Mouse (Mus musculus): ENCODE data around the gene Tmem79. TPM values are rescaled to one million over a fixed set of nuclear protein-coding genes. Genes with fewer than 3 reads are reported as not detected.
"Not testable (repeated sequence)": the region's sequence is repeated elsewhere in the genome, so short reads cannot be mapped to it uniquely, and the experiment has no call there.

The Tmem79 gene
- 1 to 10 TPM; 3.1 to 3.9 TPM for total RNA-seq (2021)
- long read RNA-seq, experiment 1, partial matches to known transcripts, result 0 of 7 reads
- long read RNA-seq, experiment 1, other reads (novel, unspliced or antisense), result 7 of 7 reads
- long read RNA-seq, experiment 2, partial matches to known transcripts, result 0 of 9 reads
- long read RNA-seq, experiment 2, other reads (novel, unspliced or antisense), result 9 of 9 reads

- DNase-seq (ENCODE audit: low spot score), result peak; percentile 97
Observed at GRCm38 (mm10) chr3:88336058-88337013, at the start of gene Tmem79, which contains the start of gene Smg5. Gene Tmem79 (minus strand): TSS chr3:88336148. Gene Smg5 (plus strand): TSS chr3:88336260.

DNA sequence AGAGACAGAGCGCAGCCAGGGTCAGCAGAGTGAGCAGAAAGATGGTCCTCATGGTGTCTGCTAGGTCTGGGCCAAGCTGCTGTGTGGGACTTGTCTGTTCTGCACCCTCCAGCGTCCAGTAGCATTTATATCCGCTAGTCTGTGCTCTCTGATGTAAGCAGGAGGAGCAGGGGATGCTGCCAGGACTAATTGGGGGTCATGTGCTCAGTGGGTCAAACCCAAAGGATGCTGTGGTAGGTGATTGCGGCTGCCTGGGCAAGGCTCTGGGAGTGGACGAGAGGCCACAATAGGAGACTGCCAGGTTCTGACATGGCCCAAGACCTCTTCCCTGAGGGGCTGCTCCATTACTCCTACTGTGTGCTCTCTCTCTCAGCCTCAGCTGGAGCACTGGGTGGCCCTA is 48.4 kb upstream of the Tmem79 start, which contains the start of gene Bglap:
TSS of gene Bglap (minus strand) at position 101 of the 400 bp plus-strand sequence.
- DNase-seq (ENCODE audit: low spot score), result no peak

GRCm38 (mm10) chr3:88382383-88382782 is 46.4 kb upstream of the Tmem79 start:
- not testable (repeated sequence) for DNase-seq (ENCODE audit: low spot score)

DNA sequence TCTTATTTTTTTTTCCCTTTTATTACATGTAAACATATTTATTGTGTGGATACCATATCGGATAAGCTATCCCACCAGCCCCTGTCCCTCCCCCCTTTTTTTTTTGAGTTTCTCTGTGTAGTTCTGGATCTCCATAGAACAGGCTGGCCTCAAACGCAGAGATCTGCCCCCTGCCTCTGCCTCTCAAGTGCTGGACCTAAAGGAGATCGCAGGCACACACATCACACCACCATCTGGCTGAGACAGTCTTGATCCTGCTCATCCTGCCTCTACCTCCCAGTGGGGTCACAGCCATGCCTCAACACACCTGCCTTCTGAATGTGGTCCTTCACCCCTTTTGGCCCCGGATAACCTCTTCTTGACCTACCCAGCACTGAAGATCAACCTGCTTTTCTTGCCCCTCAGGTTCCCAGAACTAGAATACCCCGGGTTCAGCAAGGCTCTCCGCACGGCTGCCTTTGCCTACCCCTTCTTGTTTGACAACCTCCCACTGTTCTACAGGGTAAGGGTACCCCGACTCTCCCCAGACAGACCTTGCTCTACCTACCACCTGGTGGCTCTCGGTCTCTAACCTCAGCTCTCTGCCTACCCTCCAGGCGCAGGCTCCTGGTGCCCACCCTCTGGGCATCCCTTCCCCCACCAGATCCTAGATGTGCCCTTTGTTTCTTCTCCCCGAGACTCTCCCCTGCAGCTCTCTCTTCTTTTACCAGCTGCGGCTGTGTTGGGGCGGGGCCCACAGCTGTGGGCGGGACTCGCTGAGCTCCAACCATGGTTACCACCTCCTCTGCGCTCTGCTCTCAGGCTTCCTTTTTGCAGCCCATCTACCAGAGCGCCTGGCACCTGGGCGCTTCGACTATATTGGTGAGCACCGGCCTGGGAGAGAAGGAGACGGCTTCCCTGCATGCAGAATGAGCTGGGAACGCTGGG is 45.7 kb upstream of the Tmem79 start:
- not testable (repeated sequence) for DNase-seq (ENCODE audit: low spot score)

GRCm38 (mm10) chr3:88378599-88378998 is 42.7 kb upstream of the Tmem79 start, which contains the start of gene Bglap2:
Gene Bglap2 (minus strand): TSS chr3:88378699.
- not testable (repeated sequence) for DNase-seq (ENCODE audit: low spot score)

DNA sequence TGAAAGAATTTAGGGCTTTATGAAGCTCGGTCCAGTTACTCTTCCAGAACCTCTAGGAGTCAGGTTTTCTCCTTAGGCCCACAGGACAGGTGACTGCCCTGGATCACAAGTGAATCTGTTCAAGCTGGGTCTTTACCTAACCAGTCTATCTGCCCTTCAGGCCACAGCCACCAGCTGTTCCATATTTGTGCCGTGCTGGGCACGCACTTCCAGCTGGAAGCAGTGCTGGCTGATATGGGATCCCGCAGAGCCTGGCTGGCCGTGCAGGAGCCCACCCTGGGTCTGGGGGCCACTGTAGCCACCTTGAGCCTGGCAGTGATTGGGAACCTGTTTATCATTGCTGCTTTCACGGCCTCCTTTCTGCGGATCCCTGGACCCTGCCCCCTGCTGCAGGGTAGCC is 40.7 kb upstream of the Tmem79 start:
- DNase-seq (ENCODE audit: low spot score), result not testable (repeated sequence)

- DNase-seq (ENCODE audit: low spot score), result not testable (repeated sequence)
Observed at GRCm38 (mm10) chr3:88375750-88376626, 40.0 kb upstream of the Tmem79 start.

DNA sequence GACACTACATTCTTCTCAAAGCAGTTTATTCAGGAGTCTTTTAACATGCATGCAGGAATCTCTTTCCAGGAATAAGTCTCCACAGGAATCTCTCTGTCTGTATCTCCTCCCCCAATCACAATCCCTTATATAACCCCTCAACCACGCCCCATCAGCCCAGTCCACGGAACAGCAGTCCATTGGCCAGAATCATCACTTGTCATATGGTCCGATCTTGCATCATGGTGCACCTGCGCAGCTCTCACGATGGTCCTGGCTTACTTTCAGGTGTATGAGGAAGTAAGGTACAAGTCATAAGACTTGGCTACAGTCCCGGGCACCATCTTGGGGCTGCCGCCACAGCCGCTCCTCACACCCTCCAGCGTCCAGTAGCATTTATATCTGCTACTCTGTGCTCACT is 36.7 kb upstream of the Tmem79 start, which contains the start of gene Bglap3:
TSS of gene Bglap3 (minus strand) at position 101 of the 400 bp plus-strand sequence.
- DNase-seq (ENCODE audit: low spot score), result not testable (repeated sequence)

DNA sequence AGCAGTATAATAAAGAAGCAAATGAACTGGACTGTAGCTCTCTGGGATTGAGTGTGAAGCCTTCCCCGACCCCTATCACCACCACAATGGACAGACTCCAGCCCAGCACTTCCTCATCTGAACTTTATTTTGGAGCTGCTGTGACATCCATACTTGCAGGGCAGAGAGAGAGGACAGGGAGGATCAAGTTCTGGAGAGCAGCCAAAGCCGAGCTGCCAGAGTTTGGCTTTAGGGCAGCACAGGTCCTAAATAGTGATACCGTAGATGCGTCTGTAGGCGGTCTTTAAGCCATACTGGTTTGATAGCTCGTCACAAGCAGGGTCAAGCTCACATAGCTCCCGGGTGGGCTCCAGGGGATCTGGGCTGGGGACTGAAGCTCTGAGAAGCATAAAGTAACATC is 32.6 kb upstream of the Tmem79 start:
- peak; percentile 75 for DNase-seq (ENCODE audit: low spot score)

GRCm38 (mm10) chr3:88367517-88367916 is 31.6 kb upstream of the Tmem79 start:
- not testable (repeated sequence) for DNase-seq (ENCODE audit: low spot score)

- DNase-seq (ENCODE audit: low spot score), result not testable (repeated sequence)
Observed at GRCm38 (mm10) chr3:88366830-88367428, 31.0 kb upstream of the Tmem79 start.

DNA sequence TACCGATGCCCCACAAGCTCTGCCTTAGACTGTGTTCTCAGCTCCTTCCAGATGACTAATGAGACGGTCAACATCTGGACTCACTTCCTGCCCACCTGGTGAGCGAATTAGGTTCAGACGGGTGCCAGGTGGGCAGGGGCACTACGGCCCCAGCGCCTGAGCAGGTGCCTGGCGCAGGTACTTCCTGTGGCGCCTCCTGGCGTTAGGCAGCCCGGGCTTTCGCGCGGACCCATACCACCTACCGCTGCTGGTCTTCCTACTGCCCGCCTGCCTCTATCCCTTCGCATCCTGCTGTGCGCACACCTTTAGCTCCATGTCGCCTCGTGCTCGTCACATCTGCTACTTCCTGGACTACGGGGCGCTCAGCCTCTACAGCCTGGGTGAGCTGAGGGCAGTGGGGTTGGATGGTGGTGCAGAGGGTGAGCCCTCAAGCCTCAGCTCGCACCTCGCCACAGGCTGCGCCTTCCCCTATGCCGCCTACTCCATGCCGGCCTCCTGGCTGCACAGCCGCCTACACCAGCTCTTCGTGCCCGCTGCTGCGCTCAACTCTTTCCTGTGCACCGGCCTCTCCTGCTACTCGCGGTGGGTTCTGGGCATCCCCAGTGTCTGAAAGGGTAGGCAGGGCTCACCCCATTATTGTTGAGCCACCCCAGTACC is 29.9 kb upstream of the Tmem79 start:
- DNase-seq (ENCODE audit: low spot score), result no peak

GRCm38 (mm10) chr3:88364337-88364736 is 28.4 kb upstream of the Tmem79 start, which contains the start of gene Paqr6:
Gene Paqr6 (plus strand): TSS chr3:88364584.
- DNase-seq (ENCODE audit: low spot score), result peak; percentile 66

GRCm38 (mm10) chr3:88363700-88364099 is 27.8 kb upstream of the Tmem79 start:
- no peak for DNase-seq (ENCODE audit: low spot score)

DNA sequence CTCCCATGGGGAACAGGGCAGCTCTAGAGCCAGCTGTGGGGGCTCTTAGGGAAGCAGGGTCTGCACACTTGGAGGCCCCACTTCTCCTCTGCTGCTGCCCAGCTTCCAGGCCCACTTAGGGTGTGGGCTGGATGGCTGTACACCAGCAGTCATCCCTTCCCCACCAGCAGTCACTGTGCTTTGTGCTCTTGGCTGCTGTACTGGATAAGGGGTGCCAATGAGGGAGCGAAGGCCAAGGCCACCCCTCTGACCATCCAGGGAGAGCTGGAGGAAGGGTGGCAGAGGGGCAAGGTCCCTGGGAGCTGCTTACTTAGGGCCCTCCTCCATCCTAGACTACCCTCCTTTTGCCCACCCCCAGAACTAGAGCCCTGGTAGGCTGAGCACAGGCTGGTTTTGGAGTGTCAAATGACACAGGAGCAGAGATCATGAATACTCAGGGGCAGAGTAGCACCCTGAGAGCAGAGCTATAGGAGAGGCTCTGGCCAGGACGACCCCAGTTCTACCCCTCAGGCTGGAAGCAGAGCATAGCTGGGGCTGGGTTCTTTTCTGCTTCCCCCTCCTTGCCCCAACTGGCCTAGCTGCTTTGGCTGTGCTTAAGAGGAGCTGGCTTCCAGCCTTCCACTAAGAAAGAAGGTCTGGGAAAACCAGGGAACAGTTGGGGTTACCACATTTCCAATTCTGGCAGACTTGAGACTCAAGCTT is 25.8 kb upstream of the Tmem79 start:
- DNase-seq (ENCODE audit: low spot score), result no peak

DNA sequence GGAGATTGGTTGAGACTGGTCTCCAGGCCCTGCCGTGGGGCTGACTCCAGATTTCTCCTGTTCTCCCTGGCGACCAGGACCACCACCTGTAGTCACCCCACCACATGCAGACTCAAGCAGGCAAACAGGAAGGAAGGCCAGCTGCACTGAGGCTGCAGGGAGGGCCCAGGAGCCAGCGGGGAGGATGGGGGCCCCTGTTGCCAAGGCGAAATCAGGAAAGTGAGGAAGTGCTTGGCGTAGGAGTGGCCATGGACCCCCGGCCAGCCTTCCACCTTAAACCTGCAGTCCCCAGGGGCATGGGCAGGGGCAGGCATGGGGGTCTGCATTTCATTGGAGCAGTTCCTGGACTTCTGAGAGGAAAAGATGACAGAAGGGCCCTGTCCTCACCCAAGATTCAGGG is 25.1 kb upstream of the Tmem79 start:
- no peak for DNase-seq (ENCODE audit: low spot score)

- no peak for DNase-seq (ENCODE audit: low spot score)
Observed at GRCm38 (mm10) chr3:88359989-88360388, 24.0 kb upstream of the Tmem79 start.

DNA sequence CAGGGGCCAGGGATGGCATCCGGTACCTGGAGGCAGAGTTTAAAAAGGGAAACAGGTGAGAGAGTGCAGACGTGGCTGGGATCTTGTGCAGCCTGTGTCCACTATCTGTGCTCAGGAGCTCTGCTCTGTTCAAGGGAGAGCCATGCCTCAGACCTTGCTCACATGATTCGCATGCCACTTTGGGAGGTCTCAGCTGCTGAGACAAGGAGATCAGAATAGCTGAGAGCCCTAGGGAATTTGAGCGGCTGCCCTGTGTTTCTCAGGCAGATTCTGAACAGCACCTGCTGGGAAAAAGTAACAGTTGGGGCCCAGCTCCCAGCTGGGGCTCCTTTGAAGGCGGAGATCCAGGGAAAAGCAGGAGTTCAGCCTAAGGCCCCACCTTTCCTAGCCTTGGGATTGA is 23.6 kb upstream of the Tmem79 start:
- no peak for DNase-seq (ENCODE audit: low spot score)

Data from gastrocnemius, adult 18-20 months (tissue).